Mouse (Mus musculus): ENCODE measurements around the gene Itga3.

The Itga3 gene

DNA sequence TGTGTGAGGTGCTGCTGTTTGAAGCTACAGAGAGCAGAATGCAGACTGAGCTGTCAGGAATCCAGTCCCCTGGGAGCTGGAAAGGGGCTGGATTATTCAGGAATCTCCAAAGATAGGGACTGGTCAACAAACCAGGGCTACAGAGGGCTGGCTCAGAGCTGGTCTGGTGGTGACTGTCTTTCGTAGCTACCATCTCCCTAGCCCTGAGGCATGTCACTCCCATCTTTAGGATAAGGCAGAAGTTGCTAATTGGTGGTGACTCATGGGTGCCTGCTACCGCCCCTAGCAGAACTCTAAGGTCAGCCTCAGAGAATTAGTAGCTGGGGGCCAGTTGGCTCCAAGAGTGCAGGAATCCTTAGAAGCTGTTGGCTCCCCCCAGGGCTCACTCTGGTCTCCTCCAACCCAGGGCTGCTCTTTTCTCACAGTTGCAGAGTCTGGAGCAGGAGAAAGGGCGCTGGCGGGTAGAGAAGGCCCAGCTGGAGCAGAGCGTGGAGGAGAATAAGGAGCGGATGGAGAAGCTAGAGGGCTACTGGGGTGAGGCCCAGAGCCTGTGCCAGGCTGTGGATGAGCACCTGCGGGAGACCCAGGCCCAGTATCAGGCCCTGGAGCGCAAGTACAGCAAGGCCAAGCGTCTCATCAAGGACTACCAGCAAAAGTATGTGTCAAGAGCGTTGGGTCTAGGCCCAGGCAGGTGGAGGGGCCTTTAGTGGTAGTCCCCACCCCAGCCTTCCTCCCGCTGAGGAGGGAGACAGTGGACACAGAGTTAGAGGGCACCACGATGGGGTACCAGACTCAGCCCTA, 72.3 kb downstream of the Itga3 start:
- DNase-seq (ENCODE audit: low spot score) = no peak

DNA sequence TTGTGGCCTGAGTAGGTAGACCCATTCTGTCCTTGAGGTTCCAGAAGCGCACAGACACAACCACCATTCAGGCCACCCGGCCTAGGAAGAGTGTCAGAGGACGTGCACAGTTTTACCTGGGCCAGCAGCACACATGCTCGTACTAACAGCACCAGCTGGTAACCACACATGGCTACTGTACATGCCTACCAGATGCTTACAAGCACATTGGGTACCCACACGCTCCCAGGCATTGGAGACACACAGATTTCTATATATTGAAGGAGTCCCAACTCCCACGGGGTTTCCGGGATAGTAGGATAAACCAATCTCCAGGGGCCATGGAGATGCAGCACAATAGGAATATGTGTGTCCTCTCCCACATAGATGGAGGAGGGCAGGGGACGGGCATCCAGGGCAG, 73.9 kb downstream of the Itga3 start:
- DNase-seq (ENCODE audit: low spot score) = no peak

DNA sequence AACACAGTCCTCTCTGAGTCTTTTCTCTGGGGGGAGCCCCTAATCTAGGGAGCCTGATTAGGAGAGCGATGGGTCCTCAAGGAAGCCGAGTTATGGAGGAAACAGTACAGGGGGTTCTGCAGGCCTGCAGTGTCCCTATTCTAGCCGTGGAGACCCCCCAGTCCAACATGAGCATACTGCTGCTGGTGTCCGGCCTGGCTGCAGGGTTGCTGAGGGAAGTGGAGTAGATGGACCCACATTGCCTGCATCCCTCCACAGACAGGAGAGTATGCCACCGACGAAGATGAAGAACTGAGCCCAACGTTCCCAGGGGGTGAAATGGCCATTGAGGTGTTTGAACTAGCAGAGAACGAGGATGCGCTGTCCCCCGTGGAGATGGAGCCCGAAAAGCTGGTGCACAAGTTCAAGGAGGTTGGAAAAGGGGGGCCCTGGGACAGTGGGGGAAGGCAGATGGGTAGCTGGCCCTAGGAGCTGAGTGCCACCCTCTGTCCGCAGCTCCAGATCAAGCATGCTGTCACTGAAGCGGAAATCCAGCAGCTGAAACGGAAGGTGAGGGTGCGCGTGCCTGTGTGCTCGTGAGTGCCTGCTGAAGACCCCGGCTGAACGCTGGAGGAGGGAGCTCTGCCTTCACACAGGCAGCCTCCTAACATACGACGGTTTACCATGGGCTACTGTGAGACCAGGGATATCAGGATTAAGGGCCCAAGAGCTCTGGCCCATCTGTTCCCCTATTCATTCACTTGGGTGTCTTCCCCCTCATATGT, 74.8 kb downstream of the Itga3 start:
- DNase-seq (ENCODE audit: low spot score) = no peak

DNA sequence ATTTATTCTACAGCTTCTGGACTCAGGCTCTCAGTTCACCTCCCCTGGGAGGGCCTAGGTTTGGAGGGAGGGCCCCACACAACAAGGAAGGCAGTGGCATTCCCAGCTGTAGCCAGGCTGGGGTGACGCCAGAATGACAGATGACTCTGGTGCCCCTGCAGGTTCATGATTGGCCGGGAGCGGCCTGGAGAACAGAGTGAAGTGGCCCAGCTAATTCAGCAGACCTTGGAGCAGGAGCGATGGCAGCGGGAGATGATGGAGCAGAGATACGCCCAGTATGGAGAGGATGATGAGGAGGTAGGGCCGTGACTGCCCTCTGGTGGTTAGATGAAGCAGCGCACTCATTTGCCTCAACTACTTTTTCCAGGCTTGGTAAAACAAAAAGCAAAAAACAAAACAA, 75.5 kb downstream of the Itga3 start:
- peak; percentile 82 for DNase-seq (ENCODE audit: low spot score)

DNA sequence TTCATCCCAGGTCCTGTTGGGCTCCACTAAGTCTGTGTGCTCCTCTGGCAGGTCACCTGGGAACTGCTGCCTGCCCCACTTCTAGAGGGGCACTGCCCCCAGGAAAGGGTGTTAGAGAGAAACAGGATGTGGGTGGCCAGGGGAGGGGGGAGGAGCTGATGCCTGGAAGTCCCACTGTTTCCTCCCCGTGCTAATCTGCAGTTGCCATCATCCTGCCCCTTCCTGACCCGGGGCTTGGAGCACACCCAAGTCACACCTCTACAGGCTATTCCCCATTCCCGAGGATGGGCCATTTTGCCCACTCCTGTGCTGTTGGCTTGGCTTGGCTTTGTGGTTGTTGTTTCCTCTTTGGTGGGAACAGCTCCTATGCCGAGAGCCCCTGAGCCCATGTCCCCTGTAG, 76.1 kb downstream of the Itga3 start:
- DNase-seq (ENCODE audit: low spot score) = no peak

DNA sequence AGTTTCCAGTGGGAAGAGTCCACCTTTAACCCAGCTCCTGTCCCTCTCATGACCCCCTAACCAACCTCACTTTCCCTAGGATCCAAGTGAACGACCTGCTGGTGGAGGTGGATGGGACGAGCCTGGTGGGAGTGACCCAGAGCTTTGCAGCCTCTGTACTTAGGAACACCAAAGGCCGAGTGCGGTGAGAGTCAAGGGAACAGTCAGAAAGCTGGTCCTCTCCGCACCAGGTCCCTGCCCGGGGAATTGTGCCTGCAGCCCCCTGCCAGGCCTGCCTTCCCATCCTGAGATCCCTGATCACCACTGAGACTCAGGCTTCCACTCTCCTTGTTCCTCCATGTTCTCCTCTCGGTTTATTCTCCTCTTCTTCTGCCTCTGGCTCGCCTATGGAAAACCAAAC, 76.5 kb downstream of the Itga3 start:
- no peak for DNase-seq (ENCODE audit: low spot score)

DNA sequence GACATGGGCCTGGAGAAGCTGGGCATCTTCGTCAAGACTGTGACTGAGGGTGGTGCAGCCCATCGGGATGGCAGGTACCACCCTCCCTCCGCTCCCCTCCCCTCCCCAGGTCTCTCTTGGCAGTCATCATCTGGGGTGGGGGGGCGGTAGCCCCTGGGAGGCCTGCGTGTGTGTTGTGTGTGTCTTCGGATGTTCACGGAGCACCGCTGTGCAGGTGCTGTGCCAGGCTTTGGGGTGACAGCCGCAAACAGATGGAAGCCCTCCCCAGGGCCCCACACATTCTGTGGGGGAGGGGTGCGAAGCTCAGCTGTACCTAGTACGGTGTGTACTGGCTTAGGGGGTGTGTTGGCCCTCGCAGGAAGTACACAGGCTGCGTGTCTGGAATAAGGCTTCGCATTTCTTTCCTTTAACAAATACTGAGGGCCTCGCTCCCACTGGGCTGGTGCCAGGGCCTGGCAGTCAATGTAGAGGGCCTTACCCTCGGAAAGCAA, 78.5 kb downstream of the Itga3 start:
- no peak for DNase-seq (ENCODE audit: low spot score)

DNA sequence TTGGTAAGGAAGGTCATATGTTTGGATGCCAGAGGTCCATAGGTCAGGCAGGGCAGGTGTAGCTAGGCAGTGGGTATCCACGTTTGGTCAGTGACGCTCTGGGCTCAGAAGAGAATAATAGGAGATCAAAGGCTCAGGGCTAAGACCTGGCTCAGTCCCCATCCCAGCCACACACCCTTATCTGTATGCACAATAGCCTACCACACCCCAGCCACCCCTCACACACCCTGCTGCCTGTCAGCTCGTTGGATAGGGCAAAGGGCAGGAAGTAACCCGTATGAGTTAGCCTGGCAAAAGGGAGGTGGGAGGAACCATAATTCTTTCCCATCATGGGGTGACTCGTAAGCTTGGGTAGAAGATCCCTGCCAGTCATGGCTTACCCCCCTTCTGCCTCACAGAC, 79.0 kb downstream of the Itga3 start:
- peak; percentile 79 for DNase-seq (ENCODE audit: low spot score)

DNA sequence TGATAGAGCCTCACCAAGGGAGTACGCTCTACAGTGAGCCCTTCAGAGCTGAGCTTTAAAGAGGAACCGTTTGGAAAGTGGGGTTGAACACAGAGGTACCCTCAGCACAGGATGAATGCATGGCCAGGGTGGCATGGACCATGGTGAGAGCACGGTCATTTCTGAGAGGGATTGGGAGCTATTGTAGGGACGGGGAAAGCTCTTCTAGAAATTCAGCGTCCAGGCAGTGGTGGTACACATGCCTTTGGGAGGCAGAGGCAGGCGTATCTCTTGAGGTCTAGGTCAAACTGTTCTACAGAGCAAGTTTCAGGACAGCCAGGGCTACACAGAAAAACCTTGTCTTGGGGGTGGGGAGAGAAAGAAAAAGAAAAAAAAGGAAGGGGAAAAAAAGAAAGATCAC, 79.6 kb downstream of the Itga3 start:
- no peak for DNase-seq (ENCODE audit: low spot score)

DNA sequence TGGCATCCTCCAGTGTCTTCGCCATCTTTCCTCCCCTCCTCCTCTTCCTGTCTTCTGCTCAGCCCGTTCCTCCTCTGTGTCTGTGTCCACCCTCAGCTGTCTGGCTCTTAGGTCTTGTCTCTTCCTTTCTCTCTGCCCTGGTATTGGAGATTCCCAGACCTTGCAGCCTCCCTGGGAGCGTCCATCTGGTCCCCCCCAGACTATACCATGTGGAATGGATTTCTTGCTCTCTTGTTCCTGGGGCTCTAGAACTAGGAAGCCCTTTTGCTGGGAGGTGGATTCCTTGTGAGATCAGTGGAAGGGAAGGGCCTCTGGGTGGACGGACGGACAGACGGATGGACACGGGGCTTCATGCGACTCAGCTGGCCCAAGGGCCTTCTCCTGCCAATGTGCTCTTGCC, 80.5 kb downstream of the Itga3 start:
- DNase-seq (ENCODE audit: low spot score) = no peak

DNA sequence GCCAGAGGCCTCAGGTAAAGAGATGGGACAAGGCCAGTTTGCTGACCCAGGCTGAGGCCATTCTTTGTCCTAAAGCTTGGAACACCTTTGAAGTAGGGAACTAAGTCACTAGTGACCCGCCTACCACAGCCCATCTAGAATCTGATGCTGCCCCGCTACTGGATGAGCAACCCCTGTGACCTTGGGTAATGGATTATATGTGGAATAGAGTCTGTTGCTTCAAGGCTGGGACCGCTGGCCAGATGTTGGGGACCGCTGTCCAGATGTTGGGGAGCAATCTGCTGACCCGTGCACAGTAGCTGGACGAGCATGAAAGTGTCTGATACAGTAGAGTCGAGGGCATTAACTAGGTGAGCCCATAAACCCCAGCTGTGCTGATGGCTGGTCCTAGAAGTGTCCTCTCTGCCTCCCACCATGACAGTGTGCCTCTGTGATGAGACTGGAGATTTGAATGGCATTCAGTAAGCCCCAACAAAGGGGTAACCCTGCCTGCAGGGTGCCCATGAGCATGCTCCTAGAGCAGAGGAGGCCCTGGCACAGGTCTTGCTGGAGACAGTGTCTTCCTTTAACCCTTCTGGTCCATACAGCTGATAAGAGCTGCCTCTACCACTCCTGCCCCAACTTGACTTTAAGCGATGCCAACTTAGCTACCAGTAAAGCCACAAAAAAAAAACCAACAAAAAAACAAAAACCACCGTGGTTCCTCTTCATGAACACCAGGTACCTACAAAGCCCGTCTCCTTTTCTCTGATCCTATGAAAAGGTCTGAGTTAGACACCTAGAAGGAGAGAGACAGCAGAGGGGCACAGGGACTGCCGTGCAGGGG, 81.4 kb downstream of the Itga3 start:
- no peak for DNase-seq (ENCODE audit: low spot score)
